Mouse (Mus musculus) intestine, embryonic 16.5 days (tissue): ENCODE measurements at regions not wholly inside any gene's neighbourhood (a gene's known extent, or its start where the extent isn't known, plus 50 kb on each side); places are given as distances from the start of the nearest gene placed in this dataset.

Source experiments
- ATAC-seq: fragments of 200-750 bp; cut with Nextera tagmentation; 2 replicates; pipeline ENCODE4 v1.8.0; 2017; ENCODE audit warnings: moderate TSS enrichment, moderate library complexity
- H3K27ac ChIP-seq: fragments of 300-500 bp; sonication (generic); 2 replicates; pipeline ENCODE4 v1.5.1; 2014; ENCODE audit warnings: mild to moderate bottlenecking, low read length
- H3K27me3 ChIP-seq: fragments of 300-500 bp; sonication (generic); replicated peaks from 2 replicates; pipeline ENCODE4 v1.6.1; 2014; ENCODE audit warnings: low read length, control low read depth, mixed read lengths; ENCODE audit not compliant: control insufficient read depth, insufficient read depth
- H3K36me3 ChIP-seq: fragments of 300-500 bp; sonication (generic); 2 replicates; pipeline ENCODE4 v1.6.1; 2014; ENCODE audit warnings: low read length, control low read depth; ENCODE audit not compliant: control insufficient read depth, insufficient read depth
- H3K4me1 ChIP-seq: fragments of 300-500 bp; sonication (generic); 2 replicates; pipeline ENCODE4 v1.6.1; 2014; ENCODE audit warnings: low read length, control low read depth, mixed read lengths; ENCODE audit not compliant: control insufficient read depth, insufficient read depth
- H3K4me2 ChIP-seq: fragments of 300-500 bp; sonication (generic); 2 replicates; pipeline ENCODE4 v1.6.1; 2014; ENCODE audit warnings: low read depth, low read length, control low read depth
- H3K4me3 ChIP-seq: fragments of 300-500 bp; sonication (generic); 2 replicates; pipeline ENCODE4 v1.5.1; 2014; ENCODE audit warnings: mild to moderate bottlenecking, low read length
- H3K9ac ChIP-seq: fragments of 300-500 bp; sonication (generic); 2 replicates; pipeline ENCODE4 v1.6.1; 2014; ENCODE audit warnings: low read depth, low read length
- H3K9me3 ChIP-seq: fragments of 300-500 bp; sonication (generic); 2 replicates; pipeline ENCODE4 v1.6.1; 2016; ENCODE audit warnings: low read length, control low read depth; ENCODE audit not compliant: control insufficient read depth
- WGBS: fragments of 180-500 bp; shearing (Covaris S2); extraction: QIAGEN DNeasy Blood & Tissue Kit; methylation state at CpG from one replicate; pipeline ENCODE4 v1.1.7; 2014; 5-methylcytosine and 5-hydroxymethylcytosine counted together

DNA sequence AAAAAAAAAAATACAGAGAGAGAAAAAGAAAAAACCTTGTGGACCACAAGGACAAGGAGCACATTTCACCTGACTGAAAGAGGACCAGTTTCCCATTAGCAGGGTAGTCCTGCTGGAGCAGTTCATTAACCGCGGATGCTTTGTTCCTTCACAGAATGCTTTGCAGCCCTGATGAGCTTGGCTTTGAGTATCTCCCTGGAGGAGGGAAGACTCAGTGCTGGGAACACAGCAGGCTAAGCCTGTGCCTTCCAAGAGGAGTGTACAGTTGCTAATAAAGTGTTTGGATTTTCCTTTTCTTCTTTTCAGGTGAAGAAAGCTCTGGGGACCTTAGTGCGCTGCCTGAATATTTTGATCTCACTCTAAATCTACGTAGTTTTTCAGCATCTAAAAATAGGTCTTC, 980.3 kb upstream of the Map3k7 start:
- no peaks in the 10 kb centered on the region for H3K36me3 ChIP-seq
- 78% methylated on average over 4 of the region's 4 CpGs for WGBS
- ATAC-seq: no peak
- no peak overlapping the region for H3K4me2 ChIP-seq
- no peaks in the 10 kb centered on the region for H3K9me3 ChIP-seq
- H3K9ac ChIP-seq: no peak overlapping the region
- no peaks in the 10 kb centered on the region for H3K4me1 ChIP-seq
- H3K27me3 ChIP-seq: no peaks in the 10 kb centered on the region
- H3K4me3 ChIP-seq: no peak overlapping the region
- H3K27ac ChIP-seq: no peak overlapping the region

DNA sequence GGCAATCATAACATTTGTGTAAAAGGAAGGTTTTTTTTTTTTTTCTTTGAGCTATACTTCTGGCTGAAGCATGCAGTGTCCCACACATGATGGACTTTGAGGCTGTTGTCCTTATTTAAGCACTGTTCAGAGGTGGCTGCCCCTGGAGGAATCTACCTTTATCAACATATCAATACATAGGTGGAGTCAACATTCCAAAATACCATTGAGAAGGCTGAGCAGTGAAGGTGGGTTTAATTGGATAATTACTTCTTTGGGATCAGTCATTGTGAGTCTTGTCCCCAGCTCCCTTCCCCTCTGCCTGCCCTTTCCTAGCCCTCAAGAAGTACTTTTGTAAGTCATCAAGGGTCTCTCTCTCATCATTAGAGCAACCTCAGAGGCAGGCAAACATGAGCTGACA, 951.9 kb upstream of the Map3k7 start:
- ATAC-seq: no peak
- H3K4me2 ChIP-seq: no peak overlapping the region
- H3K4me1 ChIP-seq: no peaks in the 10 kb centered on the region
- H3K9me3 ChIP-seq: no peaks in the 10 kb centered on the region
- H3K27ac ChIP-seq: no peak overlapping the region
- H3K9ac ChIP-seq: no peak overlapping the region
- no peak overlapping the region for H3K4me3 ChIP-seq
- no peaks in the 10 kb centered on the region for H3K27me3 ChIP-seq
- no peaks in the 10 kb centered on the region for H3K36me3 ChIP-seq

DNA sequence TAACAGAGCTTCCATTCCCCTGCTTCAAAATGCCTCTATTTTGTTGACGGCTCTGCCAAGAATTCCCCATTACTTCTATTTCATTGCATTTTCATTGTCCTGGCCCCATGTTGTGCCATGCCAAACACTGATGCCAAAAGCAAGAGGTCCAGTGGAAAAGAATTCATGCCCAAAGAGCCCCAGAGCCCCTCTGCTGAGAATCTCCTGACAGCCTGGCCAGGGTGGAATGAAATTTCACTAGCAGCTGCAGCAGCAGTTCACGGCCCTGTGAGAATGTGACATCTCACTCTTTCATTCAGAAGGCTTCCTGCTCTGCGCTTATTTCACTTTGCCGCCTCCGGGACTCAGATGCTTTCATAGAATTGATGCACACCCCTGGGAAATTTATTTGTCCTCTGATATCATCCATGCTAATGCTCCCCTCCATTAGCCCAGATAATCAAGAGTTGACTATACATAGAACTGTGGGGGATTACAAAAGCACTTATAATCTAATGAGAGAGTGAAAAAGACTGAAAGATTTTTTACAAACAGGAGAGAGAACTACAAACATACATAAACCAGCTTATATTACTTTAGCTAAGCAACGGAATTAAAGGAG, 911.7 kb upstream of the Map3k7 start:
- Histone ChIP-seq H3K9ac (no peak overlapping the region), H3K27ac (no peak overlapping the region), H3K4me1 (no peaks in the 10 kb centered on the region), H3K4me3 (no peak overlapping the region), H3K36me3 (no peaks in the 10 kb centered on the region), H3K4me2 (no peak overlapping the region), H3K9me3 (no peaks in the 10 kb centered on the region), H3K27me3 (no peaks in the 10 kb centered on the region)
- 65% methylated on average over 6 of the region's 6 CpGs for WGBS
- no peak for ATAC-seq

DNA sequence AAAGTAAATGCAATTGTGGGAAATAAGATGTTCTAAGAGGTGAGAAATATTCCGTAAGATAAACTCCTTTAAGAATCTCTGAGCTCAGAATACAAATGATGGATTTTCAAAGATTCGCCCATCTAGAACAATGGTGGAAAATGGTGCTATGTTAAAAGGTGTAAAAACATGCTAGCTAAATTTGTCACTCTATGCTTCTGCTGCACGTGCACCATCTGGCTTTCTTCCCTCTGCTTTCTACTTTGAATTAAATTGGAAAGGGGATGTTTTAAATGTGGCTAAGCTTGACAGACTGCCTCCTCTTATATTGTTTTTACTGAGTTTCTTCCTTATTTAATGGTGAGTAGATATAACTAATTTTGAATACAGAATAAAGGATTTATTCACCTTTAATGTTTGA, 887.7 kb upstream of the Map3k7 start:
- no peak overlapping the region for H3K4me3 ChIP-seq
- ATAC-seq: no peak
- no peak overlapping the region for H3K9ac ChIP-seq
- no peaks in the 10 kb centered on the region for H3K27me3 ChIP-seq
- no peaks in the 10 kb centered on the region for H3K9me3 ChIP-seq
- H3K36me3 ChIP-seq: no peaks in the 10 kb centered on the region
- no peak overlapping the region for H3K27ac ChIP-seq
- 89% methylated on average over 3 of the region's 3 CpGs for WGBS
- H3K4me2 ChIP-seq: no peak overlapping the region
- no peaks in the 10 kb centered on the region for H3K4me1 ChIP-seq

DNA sequence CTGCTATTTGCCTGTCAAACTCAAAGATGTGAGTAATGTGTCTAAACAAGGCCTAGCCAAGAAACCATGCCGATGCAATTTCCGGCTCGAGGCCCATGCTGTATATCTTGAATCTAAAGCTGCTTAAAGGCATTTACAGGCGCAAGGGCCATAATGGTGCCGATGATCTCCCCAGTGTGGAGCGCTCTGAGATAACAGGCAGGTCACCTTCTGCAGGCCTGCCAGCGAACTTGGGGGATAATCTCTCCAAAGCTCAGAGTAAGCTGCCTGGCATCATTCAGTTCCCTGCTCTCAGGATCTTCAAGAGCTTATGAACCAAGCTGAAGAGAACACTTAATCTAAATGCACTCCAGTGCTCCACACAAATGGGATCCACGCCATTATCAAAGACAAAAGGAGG, 842.3 kb upstream of the Map3k7 start:
- no peaks in the 10 kb centered on the region for H3K36me3 ChIP-seq
- no peaks in the 10 kb centered on the region for H3K4me1 ChIP-seq
- no peaks in the 10 kb centered on the region for H3K9me3 ChIP-seq
- no peak overlapping the region for H3K27ac ChIP-seq
- H3K4me2 ChIP-seq: no peak overlapping the region
- no peak overlapping the region for H3K9ac ChIP-seq
- H3K27me3 ChIP-seq: no peaks in the 10 kb centered on the region
- no peak for ATAC-seq
- no peak overlapping the region for H3K4me3 ChIP-seq
- 66% methylated on average over 8 of the region's 8 CpGs for WGBS

DNA sequence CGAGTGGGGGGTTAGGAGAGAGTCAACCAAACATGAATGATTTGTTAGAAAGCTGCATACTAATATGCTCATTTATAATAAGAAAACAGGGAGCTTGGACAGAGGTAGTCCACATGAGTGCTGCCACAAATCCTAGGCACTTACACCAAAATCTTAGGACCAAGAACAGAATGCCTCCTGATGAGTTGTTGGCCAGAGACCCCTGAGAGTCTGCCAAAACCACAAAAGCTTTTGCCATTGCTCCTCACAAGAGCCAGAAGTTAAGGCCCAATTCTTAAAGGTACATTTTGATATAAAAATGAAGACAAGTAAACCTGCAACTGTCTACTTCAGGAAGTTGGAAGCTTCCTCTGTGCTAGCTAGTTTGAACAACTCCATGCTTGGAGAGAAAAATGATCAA, 820.7 kb upstream of the Map3k7 start:
- no peak overlapping the region for H3K4me2 ChIP-seq
- H3K4me3 ChIP-seq: no peak overlapping the region
- H3K9me3 ChIP-seq: no peaks in the 10 kb centered on the region
- H3K9ac ChIP-seq: no peak overlapping the region
- H3K4me1 ChIP-seq: no peaks in the 10 kb centered on the region
- WGBS: 67% methylated on average over 1 of the region's 1 CpGs
- H3K27ac ChIP-seq: no peak overlapping the region
- no peak for ATAC-seq
- no peaks in the 10 kb centered on the region for H3K36me3 ChIP-seq
- H3K27me3 ChIP-seq: no peaks in the 10 kb centered on the region

DNA sequence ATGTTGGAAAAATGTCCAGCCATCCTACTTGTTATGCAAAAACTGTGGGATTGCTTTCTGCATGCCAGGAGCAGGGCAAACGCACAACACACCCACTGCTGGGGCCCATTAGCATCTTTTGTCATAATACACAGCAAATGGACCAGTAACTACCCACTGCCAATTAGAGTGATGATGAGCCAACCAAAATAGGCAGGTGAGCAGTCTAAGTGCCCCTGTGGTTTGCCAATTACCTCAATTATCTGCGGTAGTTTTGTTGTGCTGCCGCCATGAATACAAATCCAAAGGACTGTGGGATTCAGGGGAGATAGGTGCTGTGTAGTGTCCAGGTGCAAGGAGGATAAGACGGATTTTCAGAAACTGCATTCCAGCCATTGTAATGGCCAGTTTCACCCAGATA, 796.5 kb upstream of the Map3k7 start:
- Histone ChIP-seq H3K9me3 (no peaks in the 10 kb centered on the region), H3K9ac (no peak overlapping the region), H3K4me2 (no peak overlapping the region), H3K27me3 (no peaks in the 10 kb centered on the region), H3K27ac (no peak overlapping the region), H3K36me3 (no peaks in the 10 kb centered on the region), H3K4me3 (no peak overlapping the region), H3K4me1 (no peaks in the 10 kb centered on the region)
- no peak for ATAC-seq
- 82% methylated on average over 4 of the region's 4 CpGs for WGBS

- Histone ChIP-seq H3K4me2 (no peak overlapping the region), H3K9me3 (no peaks in the 10 kb centered on the region), H3K9ac (no peak overlapping the region), H3K27ac (no peak overlapping the region), H3K4me3 (no peak overlapping the region), H3K4me1 (no peaks in the 10 kb centered on the region), H3K36me3 (no peaks in the 10 kb centered on the region), H3K27me3 (no peaks in the 10 kb centered on the region)
- WGBS: 82% methylated on average over 4 of the region's 4 CpGs
- ATAC-seq: no peak
These were observed 795.5 kb upstream of the Map3k7 start for GRCm38 (mm10) chr4:31168357-31168756.

GRCm38 (mm10) chr4:31171190-31171589, 792.7 kb upstream of the Map3k7 start:
- no peak overlapping the region for H3K27ac ChIP-seq
- H3K27me3 ChIP-seq: no peaks in the 10 kb centered on the region
- ATAC-seq: no peak
- no peaks in the 10 kb centered on the region for H3K4me1 ChIP-seq
- H3K9me3 ChIP-seq: no peaks in the 10 kb centered on the region
- H3K4me2 ChIP-seq: no peak overlapping the region
- H3K9ac ChIP-seq: no peak overlapping the region
- no peak overlapping the region for H3K4me3 ChIP-seq
- no peaks in the 10 kb centered on the region for H3K36me3 ChIP-seq
- 48% methylated on average over 3 of the region's 3 CpGs for WGBS

- ATAC-seq: no peak
- no peaks in the 10 kb centered on the region for H3K4me1 ChIP-seq
- no peak overlapping the region for H3K9ac ChIP-seq
- no peaks in the 10 kb centered on the region for H3K36me3 ChIP-seq
- no peak overlapping the region for H3K27ac ChIP-seq
- H3K4me3 ChIP-seq: no peak overlapping the region
- H3K9me3 ChIP-seq: no peaks in the 10 kb centered on the region
- H3K4me2 ChIP-seq: no peak overlapping the region
- H3K27me3 ChIP-seq: no peaks in the 10 kb centered on the region
These were observed 766.0 kb upstream of the Map3k7 start for GRCm38 (mm10) chr4:31197852-31198251.
